Mouse (Mus musculus): ENCODE data around the gene Ccin. TPM values are rescaled to one million over a fixed set of nuclear protein-coding genes. Genes with fewer than 3 reads are reported as not detected.
A peak's percentile ranks its signal among the peaks of the same experiment; 100 is the strongest.

Ccin gene
- total and polyA plus RNA-seq, 2 experiments from 2014 or later: 0.19 TPM; not detected in 1

GRCm38 (mm10) chr4:43981251-43981650 lies 2.0 kb upstream of the Ccin start:
- WGBS: 93% methylated on average over 7 of the region's 7 CpGs
- Histone ChIP-seq H3K4me3 (ENCODE audit: low read depth, low read length) (no peak overlapping the region), H3K9ac (no peak overlapping the region), H3K9me3 (ENCODE audit: low read length) (no peaks in the 10 kb centered on the region), H3K27me3 (ENCODE audit: insufficient read depth, low read length) (no peaks in the 10 kb centered on the region), H3K4me2 (ENCODE audit: low read depth) (no peak overlapping the region), H3K36me3 (ENCODE audit: insufficient read depth) (no peaks in the 10 kb centered on the region), H3K4me1 (ENCODE audit: insufficient read depth) (peaks cover 8% of the 10 kb centered on the region; the same call in 1 of the 2 replicates), H3K27ac (ENCODE audit: low read depth, low read length) (no peak overlapping the region)
- no peak for TF ChIP-seq CTCF (IDR thresholded peaks at IDR 0.05; ENCODE audit: low read depth)
- DNase-seq: no peak
- ATAC-seq: no peak

- WGBS: 2% methylated on average over 24 of the region's 24 CpGs
- H3K27me3 ChIP-seq (ENCODE audit: insufficient read depth, low read length): no peaks in the 10 kb centered on the region
- H3K4me3 ChIP-seq (ENCODE audit: low read depth, low read length): peak overlapping the region; percentile 32
- H3K36me3 ChIP-seq (ENCODE audit: insufficient read depth): no peaks in the 10 kb centered on the region
- ATAC-seq (peak; percentile 97), DNase-seq (peak; percentile 96)
- peaks cover 8% of the 10 kb centered on the region; the same call in 1 of the 2 replicates for H3K4me1 ChIP-seq (ENCODE audit: insufficient read depth)
- H3K27ac ChIP-seq (ENCODE audit: low read depth, low read length): 0 out of 2 replicates have a peak overlapping the region, but pooled peaks have one; percentile 9
- peak; percentile 94 for TF ChIP-seq CTCF (IDR thresholded peaks at IDR 0.05; ENCODE audit: low read depth)
- peak overlapping the region; percentile 73 for H3K4me2 ChIP-seq (ENCODE audit: low read depth)
- no peaks in the 10 kb centered on the region for H3K9me3 ChIP-seq (ENCODE audit: low read length)
- H3K9ac ChIP-seq: peak overlapping the region; percentile 57
Measured at GRCm38 (mm10) chr4:43982053-43982732, 1.1 kb upstream of the Ccin start.

GRCm38 (mm10) chr4:43983756-43984155 lies 473 bp downstream of the Ccin start:
- H3K4me2 ChIP-seq (ENCODE audit: low read depth): no peak overlapping the region
- DNase-seq (no peak), ATAC-seq (no peak)
- no peak overlapping the region for H3K27ac ChIP-seq (ENCODE audit: low read depth, low read length)
- no peaks in the 10 kb centered on the region for H3K9me3 ChIP-seq (ENCODE audit: low read length)
- no peak overlapping the region for H3K9ac ChIP-seq
- H3K4me1 ChIP-seq (ENCODE audit: insufficient read depth): peaks cover 8% of the 10 kb centered on the region; the same call in 1 of the 2 replicates
- no peak for TF ChIP-seq CTCF (IDR thresholded peaks at IDR 0.05; ENCODE audit: low read depth)
- H3K36me3 ChIP-seq (ENCODE audit: insufficient read depth): no peaks in the 10 kb centered on the region
- no peak overlapping the region for H3K4me3 ChIP-seq (ENCODE audit: low read depth, low read length)
- no peaks in the 10 kb centered on the region for H3K27me3 ChIP-seq (ENCODE audit: insufficient read depth, low read length)
- 93% methylated on average over 22 of the region's 22 CpGs for WGBS

DNA sequence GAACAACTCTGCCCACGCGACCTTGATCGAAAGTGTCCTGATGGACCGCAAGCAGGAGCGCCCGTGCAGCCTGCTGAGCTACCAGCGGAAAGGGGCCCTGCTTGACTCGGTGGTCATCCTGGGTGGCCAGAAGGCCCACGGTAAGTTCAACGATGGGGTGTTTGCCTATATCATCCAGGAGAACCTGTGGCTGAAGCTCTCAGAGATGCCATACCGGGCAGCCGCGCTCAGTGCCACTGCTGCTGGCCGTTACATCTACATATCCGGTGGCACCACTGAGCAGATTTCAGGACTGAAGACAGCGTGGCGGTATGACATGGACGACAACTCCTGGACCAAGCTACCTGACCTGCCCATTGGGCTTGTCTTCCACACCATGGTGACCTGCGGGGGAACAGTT lies 1.0 kb downstream of the Ccin start:
- Histone ChIP-seq H3K27me3 (ENCODE audit: insufficient read depth, low read length) (no peaks in the 10 kb centered on the region), H3K4me2 (ENCODE audit: low read depth) (no peak overlapping the region), H3K27ac (ENCODE audit: low read depth, low read length) (no peak overlapping the region), H3K9me3 (ENCODE audit: low read length) (no peaks in the 10 kb centered on the region), H3K9ac (no peak overlapping the region), H3K36me3 (ENCODE audit: insufficient read depth) (no peaks in the 10 kb centered on the region), H3K4me3 (ENCODE audit: low read depth, low read length) (no peak overlapping the region), H3K4me1 (ENCODE audit: insufficient read depth) (peaks cover 6% of the 10 kb centered on the region; the same call in 1 of the 2 replicates)
- DNase-seq (no peak), ATAC-seq (no peak)
- TF ChIP-seq CTCF (IDR thresholded peaks at IDR 0.05; ENCODE audit: low read depth): no peak
- 93% methylated on average over 19 of the region's 19 CpGs for WGBS

DNA sequence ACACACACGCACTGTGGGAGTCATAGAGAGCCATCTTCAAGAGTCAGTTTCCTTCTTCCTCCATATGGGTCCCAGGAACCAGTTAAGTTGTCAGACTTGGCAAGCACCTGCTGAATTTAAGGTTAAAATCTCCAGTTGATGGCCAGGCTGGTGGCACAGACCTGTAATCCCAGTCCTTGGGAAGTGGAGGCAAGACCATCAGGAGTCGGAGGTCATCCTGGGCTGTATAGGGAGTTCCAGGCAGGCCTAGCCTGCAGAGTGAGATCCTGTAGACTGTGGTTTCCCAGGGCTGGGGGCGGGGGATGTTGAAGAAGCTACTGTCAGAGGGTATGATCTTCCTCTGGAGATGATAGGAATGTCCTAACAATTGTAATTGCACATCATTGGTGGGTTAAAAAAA lies 5.7 kb downstream of the Ccin start:
- Histone ChIP-seq H3K4me3 (ENCODE audit: low read depth, low read length) (no peak overlapping the region), H3K9ac (no peak overlapping the region), H3K27me3 (ENCODE audit: insufficient read depth, low read length) (no peaks in the 10 kb centered on the region), H3K27ac (ENCODE audit: low read depth, low read length) (no peak overlapping the region), H3K4me1 (ENCODE audit: insufficient read depth) (no peaks in the 10 kb centered on the region), H3K4me2 (ENCODE audit: low read depth) (no peak overlapping the region), H3K9me3 (ENCODE audit: low read length) (no peaks in the 10 kb centered on the region), H3K36me3 (ENCODE audit: insufficient read depth) (no peaks in the 10 kb centered on the region)
- ATAC-seq (no peak), DNase-seq (no peak)
- WGBS: 94% methylated on average over 3 of the region's 3 CpGs
- no peak for TF ChIP-seq CTCF (IDR thresholded peaks at IDR 0.05; ENCODE audit: low read depth)

- WGBS: 92% methylated on average over 11 of the region's 11 CpGs
Measured at GRCm38 (mm10) chr4:43993072-43993471, 9.8 kb downstream of the Ccin start.

DNA sequence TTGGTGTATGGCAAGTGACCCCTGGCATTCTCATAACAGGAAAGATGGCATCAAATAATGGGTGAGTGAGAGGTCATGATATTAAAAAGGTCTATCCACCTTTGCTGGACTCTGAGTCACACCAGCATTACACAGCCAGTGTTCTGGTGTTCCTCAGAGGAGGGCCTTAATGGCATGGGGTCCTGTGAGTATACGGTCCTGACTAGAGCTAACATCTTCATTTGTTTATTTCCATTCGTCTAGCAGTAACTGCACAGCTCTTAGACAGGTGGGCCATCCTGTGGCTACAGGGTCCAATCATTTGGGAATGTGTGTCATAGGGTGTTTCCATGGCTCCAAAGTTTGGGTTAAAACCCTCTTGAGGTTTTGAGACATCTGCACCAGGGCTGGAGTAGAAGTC lies 11.1 kb downstream of the Ccin start:
- no peak for TF ChIP-seq CTCF (IDR thresholded peaks at IDR 0.05; ENCODE audit: low read depth)
- Histone ChIP-seq H3K4me1 (ENCODE audit: insufficient read depth) (no peaks in the 10 kb centered on the region), H3K9me3 (ENCODE audit: low read length) (no peaks in the 10 kb centered on the region), H3K27ac (ENCODE audit: low read depth, low read length) (no peak overlapping the region), H3K27me3 (ENCODE audit: insufficient read depth, low read length) (no peaks in the 10 kb centered on the region), H3K9ac (no peak overlapping the region), H3K4me3 (ENCODE audit: low read depth, low read length) (no peak overlapping the region), H3K36me3 (ENCODE audit: insufficient read depth) (no peaks in the 10 kb centered on the region), H3K4me2 (ENCODE audit: low read depth) (no peak overlapping the region)
- ATAC-seq: no peak
- DNase-seq: no peak
- 86% methylated on average over 2 of the region's 2 CpGs for WGBS

More at GRCm38 (mm10) chr4:43993072-43993471, 9.8 kb downstream of the Ccin start:
- H3K4me3 ChIP-seq (ENCODE audit: low read depth, low read length): no peak overlapping the region
- H3K9ac ChIP-seq: no peak overlapping the region
- ATAC-seq: no peak
- no peaks in the 10 kb centered on the region for H3K4me1 ChIP-seq (ENCODE audit: insufficient read depth)
- H3K4me2 ChIP-seq (ENCODE audit: low read depth): no peak overlapping the region
- no peak for DNase-seq
- H3K27ac ChIP-seq (ENCODE audit: low read depth, low read length): no peak overlapping the region
- no peaks in the 10 kb centered on the region for H3K36me3 ChIP-seq (ENCODE audit: insufficient read depth)
- H3K27me3 ChIP-seq (ENCODE audit: insufficient read depth, low read length): no peaks in the 10 kb centered on the region
- no peaks in the 10 kb centered on the region for H3K9me3 ChIP-seq (ENCODE audit: low read length)
- no peak for TF ChIP-seq CTCF (IDR thresholded peaks at IDR 0.05; ENCODE audit: low read depth)
